Mouse (Mus musculus): ENCODE results near the gene Mpv17l2.

Gene Mpv17l2

DNA sequence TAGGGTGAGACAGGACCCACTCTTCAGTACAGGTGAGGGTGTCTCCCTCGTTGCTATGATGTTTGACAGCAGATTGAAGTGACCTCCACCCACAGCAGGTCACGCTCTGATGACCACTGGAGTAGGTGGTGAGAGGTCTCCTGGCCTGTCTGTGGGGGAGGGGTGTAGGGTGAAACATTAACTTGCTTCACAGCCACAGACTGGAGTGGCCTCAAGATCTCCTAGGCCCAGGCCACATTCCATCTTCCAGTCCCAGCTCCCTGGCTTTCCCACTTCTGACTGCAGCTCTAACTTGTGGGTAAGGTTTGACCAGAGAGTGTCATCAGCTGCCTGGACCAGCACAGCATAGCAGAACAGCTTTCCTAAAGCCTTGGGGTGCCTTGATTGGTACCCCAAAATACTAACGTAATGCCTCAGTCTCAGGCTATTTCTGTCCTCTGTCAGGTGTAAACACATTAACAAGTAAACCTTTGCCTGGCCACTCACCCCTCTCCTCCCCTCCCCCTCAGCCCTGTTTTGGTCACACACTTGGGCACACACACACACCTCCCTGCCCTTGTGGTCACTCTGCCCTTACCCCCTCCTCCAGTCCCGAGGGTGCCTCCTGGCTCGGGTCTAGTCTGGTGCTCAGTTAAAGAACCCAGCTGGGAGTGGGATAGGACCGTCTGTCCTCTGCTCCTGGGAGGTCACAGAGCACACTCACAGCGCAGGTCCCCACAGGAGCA is 37.1 kb downstream of the Mpv17l2 start, which contains the start of gene Pde4c:
Pde4c (plus strand) TSS at position 235 of the 725 bp plus-strand sequence.
- DNase-seq (ENCODE audit: low read depth, low spot score), result no peak

DNA sequence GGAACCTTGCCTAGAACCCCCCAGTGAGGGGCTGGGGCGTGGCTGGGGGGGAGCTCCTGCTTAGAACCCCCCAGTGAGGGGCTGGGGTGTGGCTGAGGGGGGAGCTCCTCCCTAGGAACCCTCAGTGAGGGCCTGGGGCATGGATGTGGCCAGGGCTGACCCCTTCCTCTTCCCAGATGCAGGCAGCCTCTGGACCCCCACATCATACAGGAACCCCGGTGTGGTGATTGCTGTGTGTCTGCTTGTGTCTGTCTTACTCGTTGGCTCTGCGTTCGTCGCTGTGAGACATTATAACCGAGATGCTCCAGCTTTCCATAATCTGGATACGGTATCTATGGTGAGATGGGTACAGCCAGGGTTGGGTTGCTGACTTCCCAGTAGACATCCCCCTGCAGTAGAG is 39.1 kb downstream of the Mpv17l2 start:
- no peak for DNase-seq (ENCODE audit: low read depth, low spot score)

DNA sequence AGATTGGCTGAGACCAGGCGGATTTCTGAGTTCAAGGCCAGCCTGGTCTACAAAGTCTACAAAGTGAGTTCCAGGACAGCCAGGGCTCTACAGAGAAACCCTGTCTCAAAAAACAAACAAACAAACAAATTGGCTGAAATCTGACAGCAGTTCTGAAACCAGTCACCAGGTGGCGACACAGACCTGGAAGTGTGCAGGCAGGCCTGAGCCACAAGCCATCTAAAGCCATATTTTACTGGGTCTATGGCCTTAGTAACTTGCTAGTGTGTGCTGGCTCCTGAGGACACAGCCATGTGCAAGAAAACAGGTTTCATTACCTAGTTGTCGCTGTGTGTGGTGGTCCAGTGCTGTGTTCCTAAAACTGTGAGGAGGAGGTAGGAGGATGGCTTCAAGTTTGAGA is 40.0 kb downstream of the Mpv17l2 start:
- peak; percentile 89 for DNase-seq (ENCODE audit: low read depth, low spot score)

DNA sequence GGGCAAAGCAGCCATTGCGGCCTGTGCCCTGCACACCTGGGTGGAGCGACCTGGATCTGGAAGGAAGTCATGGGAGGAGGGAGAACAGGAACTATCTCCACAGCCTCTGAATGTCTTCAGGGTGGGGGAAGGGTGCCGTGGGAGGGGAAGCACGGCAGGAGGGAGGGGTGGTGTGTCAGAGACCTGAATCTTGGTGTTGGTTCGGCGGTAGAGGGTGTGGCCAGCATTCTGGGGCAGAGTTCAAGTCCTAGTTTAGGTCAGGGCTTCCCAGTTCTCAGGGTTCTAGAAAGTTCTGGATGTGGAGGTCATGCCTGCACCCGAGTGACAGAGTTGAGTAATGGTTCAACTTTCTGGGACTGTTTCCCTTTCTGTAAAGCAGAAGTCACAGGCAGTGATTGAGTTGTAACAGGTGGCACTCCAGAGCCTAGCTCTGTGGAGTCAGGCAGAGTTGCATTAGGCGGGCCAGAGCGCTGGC is 40.9 kb downstream of the Mpv17l2 start:
- DNase-seq (ENCODE audit: low read depth, low spot score), result no peak

DNA sequence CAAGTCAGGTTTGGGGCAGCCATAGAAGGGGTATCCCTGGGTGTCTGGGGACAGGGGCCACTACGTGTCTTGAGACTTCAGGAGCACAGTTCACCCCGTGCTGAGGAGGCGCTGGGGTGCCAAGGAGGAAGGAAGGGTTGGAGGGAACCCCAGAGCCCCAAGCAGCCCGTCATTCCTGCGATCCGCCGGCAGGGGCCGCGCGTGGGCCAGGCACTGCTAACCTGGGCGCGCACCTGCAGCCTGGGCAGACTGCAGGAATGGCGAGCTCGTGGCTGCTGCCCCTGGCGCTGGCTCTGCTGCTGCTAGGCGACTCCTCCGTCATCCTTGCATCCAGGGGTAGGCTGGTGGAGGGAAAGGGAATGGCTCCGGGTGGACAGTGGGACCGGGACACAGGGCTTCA is 42.4 kb downstream of the Mpv17l2 start, which contains the start of gene Gm3336:
Gm3336 (plus strand) TSS at position 247 of the 400 bp plus-strand sequence.
- no peak for DNase-seq (ENCODE audit: low read depth, low spot score)

DNA sequence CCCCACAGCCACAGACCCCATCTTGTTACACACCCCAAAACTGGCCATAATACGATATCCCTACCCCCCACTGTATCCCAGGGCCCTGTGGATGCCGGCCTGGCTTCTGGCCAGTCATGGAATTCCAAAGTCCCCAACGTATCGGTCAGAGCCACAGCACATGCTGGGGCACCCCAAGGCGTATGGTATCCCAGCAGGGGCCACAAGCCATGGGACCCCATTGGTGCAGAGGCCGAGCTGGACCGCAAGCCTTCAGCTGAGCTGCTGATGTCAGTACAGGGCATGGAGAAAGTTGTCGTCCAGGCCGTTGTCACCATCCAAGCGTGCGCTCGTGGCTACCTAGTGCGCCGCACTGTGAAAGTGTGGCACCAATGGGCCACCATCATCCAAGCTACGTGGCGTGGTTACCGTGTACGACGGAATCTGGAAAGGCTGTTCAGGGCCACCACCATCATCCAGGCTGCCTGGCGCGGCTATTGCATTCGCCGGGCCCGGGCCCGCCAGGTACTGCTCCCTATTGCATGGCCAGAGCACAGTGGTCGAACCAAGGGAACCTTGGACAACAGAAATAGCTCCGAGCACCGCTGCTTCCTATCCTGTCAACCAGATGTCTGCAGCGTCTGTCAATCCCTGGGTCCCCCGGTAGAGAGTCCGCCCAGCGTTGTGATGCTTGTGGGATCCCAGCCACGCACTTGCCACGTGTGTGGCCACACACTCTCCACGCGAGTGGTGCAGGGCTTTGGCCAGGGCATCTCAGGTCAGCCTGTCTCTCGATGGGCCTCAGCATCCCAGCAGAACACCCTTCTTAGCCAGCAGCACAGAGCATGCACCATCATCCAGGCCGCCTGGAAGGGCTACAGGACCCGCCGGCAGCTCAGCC is 44.0 kb downstream of the Mpv17l2 start:
- no peak for DNase-seq (ENCODE audit: low read depth, low spot score)

DNA sequence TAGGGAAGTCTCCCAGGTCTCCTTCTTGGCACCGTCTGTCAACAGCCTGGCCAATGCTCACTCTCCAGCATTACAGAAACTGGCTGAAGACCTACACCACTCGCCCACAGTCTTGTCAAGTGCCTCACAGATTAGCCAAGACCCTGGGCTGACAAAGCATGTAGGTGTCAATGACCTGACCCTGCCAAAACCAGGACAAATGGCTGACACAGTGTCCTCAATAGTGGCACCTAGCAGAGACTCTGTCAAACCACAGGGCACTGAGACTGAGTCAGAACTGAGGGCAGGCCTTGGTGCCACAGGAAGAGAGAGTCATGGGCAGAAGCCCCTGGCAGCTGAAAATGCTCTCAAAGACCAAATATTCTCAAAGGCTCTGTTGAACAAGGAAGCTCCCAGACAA is 45.7 kb downstream of the Mpv17l2 start:
- DNase-seq (ENCODE audit: low read depth, low spot score), result no peak

DNA sequence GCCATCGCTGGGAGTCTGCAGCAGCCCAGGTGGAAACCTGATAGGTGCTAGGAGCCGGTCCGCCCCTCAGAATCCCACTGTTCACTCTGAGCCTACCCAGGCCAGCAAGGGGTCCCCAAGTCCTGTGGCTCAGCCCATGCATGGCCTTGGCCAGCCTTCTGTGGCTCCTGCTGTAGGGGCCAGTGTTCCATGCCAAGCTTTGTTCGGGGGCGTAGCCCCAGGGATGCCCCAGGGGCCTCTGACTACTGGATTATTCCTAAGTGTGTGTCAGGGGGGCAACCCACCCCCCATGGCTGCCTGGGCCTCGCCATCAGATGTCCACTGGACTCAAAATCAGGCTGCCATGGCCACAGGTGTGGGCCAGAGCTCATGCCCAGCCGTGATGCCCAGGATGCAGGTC is 46.8 kb downstream of the Mpv17l2 start:
- no peak for DNase-seq (ENCODE audit: low read depth, low spot score)

DNA sequence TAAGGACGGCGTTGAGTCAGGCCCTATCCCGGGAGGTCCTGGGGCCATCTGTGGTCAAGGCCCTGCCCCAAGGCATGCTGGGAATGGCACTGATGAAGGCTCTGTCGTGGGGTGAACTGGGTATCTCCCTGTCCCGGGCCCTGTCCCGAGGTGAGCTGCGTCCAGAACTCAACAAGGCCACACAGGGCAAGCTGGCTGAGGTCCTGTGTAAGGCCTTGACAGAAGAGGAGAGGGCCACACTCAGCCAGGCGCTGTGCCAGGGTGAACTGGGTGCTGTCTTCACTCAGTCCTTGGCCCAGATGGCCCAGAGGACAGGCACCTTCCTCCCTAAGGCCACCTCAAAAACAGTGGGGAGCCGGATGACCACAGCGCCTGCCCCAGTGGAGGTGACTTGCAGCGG is 49.7 kb downstream of the Mpv17l2 start:
- no peak for DNase-seq (ENCODE audit: low read depth, low spot score)

DNA sequence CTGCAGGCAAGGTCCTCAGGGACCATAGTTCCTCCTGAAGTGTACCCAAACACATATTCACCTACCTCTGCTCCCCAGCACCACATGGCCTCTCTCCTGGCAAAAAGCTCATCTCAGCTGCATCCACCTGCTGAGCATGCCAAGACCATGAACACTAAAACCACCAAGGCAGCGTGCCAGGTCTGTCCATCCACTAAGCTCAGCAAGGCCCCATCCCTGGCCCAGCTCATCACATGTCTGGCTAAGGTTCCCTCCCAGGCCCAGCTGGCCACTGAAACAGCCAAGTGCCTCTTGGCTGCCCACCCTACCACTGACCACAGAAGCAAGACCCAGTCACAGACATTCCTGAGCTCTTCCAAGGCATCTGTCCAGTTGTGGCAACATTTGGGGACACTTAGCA is 50.5 kb downstream of the Mpv17l2 start:
- DNase-seq (ENCODE audit: low read depth, low spot score), result no peak

DNA sequence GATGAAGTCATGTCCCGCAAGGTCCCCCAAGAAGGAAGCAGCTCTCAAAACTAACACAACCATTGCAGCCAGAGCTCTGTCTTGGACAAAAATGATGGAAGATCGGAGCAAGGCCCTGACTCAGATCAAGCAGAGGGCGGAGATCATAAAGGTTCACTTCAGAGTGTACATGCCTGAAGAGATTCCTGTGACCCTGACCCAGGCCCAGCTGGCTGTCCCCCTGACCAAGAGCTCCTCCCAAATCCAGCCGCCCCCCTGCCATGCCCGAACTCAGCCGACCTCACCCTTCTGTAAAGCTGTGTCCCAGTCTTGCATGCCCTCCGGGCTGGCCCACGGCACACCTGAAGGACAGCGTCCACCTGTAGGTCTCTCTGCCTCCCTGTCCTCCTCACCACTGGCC is 51.0 kb downstream of the Mpv17l2 start:
- no peak for DNase-seq (ENCODE audit: low read depth, low spot score)

All from forelimb bud, embryonic 11.5 days (tissue).